In the genomic region with DNA sequence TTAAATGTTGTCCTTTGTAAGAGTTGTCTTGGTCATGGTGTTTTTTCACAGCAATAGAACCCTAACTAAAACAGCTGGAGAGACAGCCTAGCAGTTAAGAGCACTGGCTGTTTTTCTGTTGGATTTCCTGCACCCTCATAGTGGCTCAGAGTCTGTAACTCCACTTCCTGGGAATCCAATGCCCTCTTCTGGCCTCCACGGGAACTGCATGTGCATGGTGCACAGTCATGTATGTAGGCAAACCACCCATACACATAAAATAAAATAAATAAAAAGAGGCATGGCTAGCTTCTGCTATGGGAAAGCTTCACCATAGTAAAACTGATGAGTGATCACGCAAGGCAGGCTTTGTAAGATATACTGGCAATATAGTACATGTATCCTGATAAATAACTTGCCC, we compare ENCODE assay signal across 9 mouse cellular contexts. TPM values are rescaled to one million over a fixed set of nuclear protein-coding genes. Genes with fewer than 3 reads are reported as not detected.
A peak's percentile ranks its signal among the peaks of the same experiment; 100 is the strongest.
DNase-seq lines count a peak whose midpoint lies in the region; ATAC-seq and TF ChIP-seq lines count a peak whose summit lies in the region.
"Had no signal": no experiment of that assay in that cellular context is flagged by ENCODE, and none has a peak within 500 bp of the region (broad histone marks: within the 10 kb centered on the region; RNA-seq: fewer than 3 reads in every experiment).

No protein-coding gene starts in this region.

- H3K4me1 ChIP-seq in limb, embryonic 10.5 days: peaks cover 23% of the 10 kb centered on the region
- H3K4me1 ChIP-seq: hindbrain, embryonic 15.5 days had no signal

- 62% methylated on average over 2 of the region's 2 CpGs for WGBS in limb, embryonic 10.5 days

- no peak overlapping the region for H3K27ac ChIP-seq in left cerebral cortex, adult 2 months
- H3K27ac ChIP-seq in limb, embryonic 10.5 days: no peak overlapping the region
- H3K27ac ChIP-seq: hindbrain, embryonic 15.5 days had no signal

- TF ChIP-seq CTCF in left cerebral cortex, adult 2 months (IDR thresholded peaks at IDR 0.05): peak; percentile 64
- peak; percentile 54; the same call in 1 of the 2 replicates for TF ChIP-seq CTCF in brain, embryonic 14.5 days (IDR thresholded peaks at IDR 0.05; ENCODE audit: borderline replicate concordance, extremely low read depth, insufficient read depth, insufficient read length)

- H3K27me3 ChIP-seq in limb, embryonic 10.5 days (ENCODE audit: low read depth, poor library complexity, severe bottlenecking): no peaks in the 10 kb centered on the region
- H3K27me3 ChIP-seq: hindbrain, embryonic 15.5 days had no signal

- DNase-seq in cerebellum, adult 18-20 months: peak; percentile 59 to 68
- DNase-seq in cerebellum, adult 9-10 months: no peak
- DNase-seq in left cerebral cortex, adult 2 months (ENCODE audit: extremely low spot score in 1 of 2, low spot score in 2 of 2): no peak
- no peak for DNase-seq in left cerebral cortex, postnatal 25 days (ENCODE audit: low spot score in 2 of 2)
- peak; percentile 22 for DNase-seq in brain, embryonic 14.5 days (ENCODE audit: low read depth)
- peak; percentile 54 for DNase-seq in limb, embryonic 10.5 days (ENCODE audit: low spot score)
- no peak for DNase-seq in urinary bladder, postnatal 10 days (ENCODE audit: low spot score)

- H3K36me3 ChIP-seq in limb, embryonic 10.5 days: no peaks in the 10 kb centered on the region
- H3K36me3 ChIP-seq: hindbrain, embryonic 15.5 days had no signal

- no peak for TF ChIP-seq POLR2A in brain, embryonic 14.5 days (IDR thresholded peaks at IDR 0.05; ENCODE audit: borderline replicate concordance, extremely low read depth, insufficient read depth, insufficient read length, poor library complexity, severe bottlenecking)

- intact Hi-C loops in left cerebral cortex, adult 2 months (cut with DNase I): no loop called here
- intact Hi-C loops in left cerebral cortex, postnatal 25 days (cut with DNase I): no loop called here

- no peaks in the 10 kb centered on the region for H3K9me3 ChIP-seq in limb, embryonic 10.5 days (replicated peaks)
- H3K9me3 ChIP-seq: hindbrain, embryonic 15.5 days had no signal

- peak; percentile 58; the same call in 1 of the 2 replicates for ATAC-seq in neutrophil, adult 5-6 weeks (ENCODE audit: extremely low read depth, insufficient number of reproducible peaks, low FRiP score, poor library complexity, severe bottlenecking)

- H3K4me3 ChIP-seq in left cerebral cortex, adult 2 months: no peak overlapping the region
- H3K4me3 ChIP-seq in limb, embryonic 10.5 days: no peak overlapping the region
- H3K4me3 ChIP-seq: hindbrain, embryonic 15.5 days had no signal

RNA-seq across cellular contexts. Expression of gene Tbc1d22a, which starts 9.0 kb away (rescaled TPM):
- total RNA-seq in left cerebral cortex, adult 2 months (2021): 10 to 100 TPM; 32.8 to 34.3 TPM
- 10 to 100 TPM; 28.8 to 31.6 TPM for total RNA-seq in left cerebral cortex, postnatal 25 days (2021)
- 16.8 and 21.8 TPM in 2 replicates for polyA plus RNA-seq in brain, embryonic 14.5 days (2012; rRNA removed)
- polyA plus RNA-seq in limb, embryonic 10.5 days (2016; fragmentation: Nextera tagmentation; extraction: Ambion mirVana): 11.2 and 12.0 TPM in 2 replicates
- 23.2 and 38.2 TPM in 2 replicates for total RNA-seq in neutrophil, adult 5-6 weeks (2017)

RNA-seq across cellular contexts. Expression of gene Cerk, which starts 19.4 kb away (rescaled TPM):
- total RNA-seq in left cerebral cortex, adult 2 months (2021): 10 to 100 TPM; 57.9 to 59.0 TPM
- 10 to 100 TPM; 53.6 to 55.1 TPM for total RNA-seq in left cerebral cortex, postnatal 25 days (2021)
- polyA plus RNA-seq in brain, embryonic 14.5 days (2012; rRNA removed): 27.3 and 32.0 TPM in 2 replicates
- polyA plus RNA-seq in limb, embryonic 10.5 days (2016; fragmentation: Nextera tagmentation; extraction: Ambion mirVana): 10.5 and 13.8 TPM in 2 replicates
- 114 and 127 TPM in 2 replicates for total RNA-seq in neutrophil, adult 5-6 weeks (2017)

Comparison
In these comparisons a context has a peak if more than half of its experiments do, and no peak if none do; other contexts are left out.
1. DNase-seq: peak in cerebellum, adult 18-20 months (2 of 2), brain, embryonic 14.5 days (single experiment) and limb, embryonic 10.5 days (single experiment); none in cerebellum, adult 9-10 months (single experiment), left cerebral cortex, adult 2 months (0 of 2), left cerebral cortex, postnatal 25 days (0 of 2) and urinary bladder, postnatal 10 days (single experiment).